Mouse (Mus musculus): ENCODE measurements at regions not wholly inside any gene's neighbourhood (a gene's known extent, or its start where the extent isn't known, plus 50 kb on each side); places are given as distances from the start of the nearest gene placed in this dataset.

GRCm38 (mm10) chr15:61155530-61155929 lies 232.7 kb upstream of the A1bg start:
- no peak for TF ChIP-seq POLR2A (IDR thresholded peaks at IDR 0.05; ENCODE audit: control insufficient read depth, extremely low read depth, insufficient read depth, low read length, poor library complexity)
- TF ChIP-seq CTCF (IDR thresholded peaks at IDR 0.05; ENCODE audit: borderline replicate concordance, control insufficient read depth, extremely low read depth, insufficient read depth, low read length, poor library complexity): no peak
- H3K27me3 ChIP-seq (ENCODE audit: control insufficient read depth, insufficient read depth, low read length): no peaks in the 10 kb centered on the region
- DNase-seq: no peak
- no peak overlapping the region for H3K4me3 ChIP-seq (ENCODE audit: control insufficient read depth, insufficient read depth, low read length)
- no peaks in the 10 kb centered on the region for H3K4me1 ChIP-seq (replicated peaks; ENCODE audit: control insufficient read depth, insufficient read depth, low read length)
- no peak overlapping the region for H3K27ac ChIP-seq (ENCODE audit: control insufficient read depth, insufficient read depth, low read length)
- H3K36me3 ChIP-seq (ENCODE audit: control insufficient read depth, insufficient read depth, low read length): no peaks in the 10 kb centered on the region
- WGBS: 85% methylated on average over 7 of the region's 7 CpGs

- Histone ChIP-seq H3K27ac (ENCODE audit: control insufficient read depth, insufficient read depth, low read length) (no peak overlapping the region), H3K4me3 (ENCODE audit: control insufficient read depth, insufficient read depth, low read length) (no peak overlapping the region), H3K4me1 (replicated peaks; ENCODE audit: control insufficient read depth, insufficient read depth, low read length) (no peaks in the 10 kb centered on the region), H3K27me3 (ENCODE audit: control insufficient read depth, insufficient read depth, low read length) (no peaks in the 10 kb centered on the region), H3K36me3 (ENCODE audit: control insufficient read depth, insufficient read depth, low read length) (no peaks in the 10 kb centered on the region)
- TF ChIP-seq POLR2A (IDR thresholded peaks at IDR 0.05; ENCODE audit: control insufficient read depth, extremely low read depth, insufficient read depth, low read length, poor library complexity) (no peak), CTCF (IDR thresholded peaks at IDR 0.05; ENCODE audit: borderline replicate concordance, control insufficient read depth, extremely low read depth, insufficient read depth, low read length, poor library complexity) (no peak)
- 82% methylated on average over 12 of the region's 12 CpGs for WGBS
- no peak for DNase-seq
These were observed 231.4 kb upstream of the A1bg start for GRCm38 (mm10) chr15:61154166-61154565.

GRCm38 (mm10) chr15:61142851-61143250 lies 220.0 kb upstream of the A1bg start:
- no peaks in the 10 kb centered on the region for H3K27me3 ChIP-seq (ENCODE audit: control insufficient read depth, insufficient read depth, low read length)
- H3K36me3 ChIP-seq (ENCODE audit: control insufficient read depth, insufficient read depth, low read length): no peaks in the 10 kb centered on the region
- WGBS: 87% methylated on average over 3 of the region's 3 CpGs
- no peak overlapping the region for H3K27ac ChIP-seq (ENCODE audit: control insufficient read depth, insufficient read depth, low read length)
- no peak for TF ChIP-seq POLR2A (IDR thresholded peaks at IDR 0.05; ENCODE audit: control insufficient read depth, extremely low read depth, insufficient read depth, low read length, poor library complexity)
- TF ChIP-seq CTCF (IDR thresholded peaks at IDR 0.05; ENCODE audit: borderline replicate concordance, control insufficient read depth, extremely low read depth, insufficient read depth, low read length, poor library complexity): no peak
- H3K4me1 ChIP-seq (replicated peaks; ENCODE audit: control insufficient read depth, insufficient read depth, low read length): no peaks in the 10 kb centered on the region
- DNase-seq: no peak
- H3K4me3 ChIP-seq (ENCODE audit: control insufficient read depth, insufficient read depth, low read length): no peak overlapping the region

GRCm38 (mm10) chr15:61139151-61139550 lies 216.3 kb upstream of the A1bg start:
- TF ChIP-seq CTCF (IDR thresholded peaks at IDR 0.05; ENCODE audit: borderline replicate concordance, control insufficient read depth, extremely low read depth, insufficient read depth, low read length, poor library complexity): no peak
- TF ChIP-seq POLR2A (IDR thresholded peaks at IDR 0.05; ENCODE audit: control insufficient read depth, extremely low read depth, insufficient read depth, low read length, poor library complexity): no peak
- no peak for DNase-seq

GRCm38 (mm10) chr15:61136781-61137180 lies 214.0 kb upstream of the A1bg start:
- Histone ChIP-seq H3K27ac (ENCODE audit: control insufficient read depth, insufficient read depth, low read length) (no peak overlapping the region), H3K4me1 (replicated peaks; ENCODE audit: control insufficient read depth, insufficient read depth, low read length) (no peaks in the 10 kb centered on the region), H3K4me3 (ENCODE audit: control insufficient read depth, insufficient read depth, low read length) (no peak overlapping the region), H3K36me3 (ENCODE audit: control insufficient read depth, insufficient read depth, low read length) (no peaks in the 10 kb centered on the region), H3K27me3 (ENCODE audit: control insufficient read depth, insufficient read depth, low read length) (no peaks in the 10 kb centered on the region)
- 82% methylated on average over 2 of the region's 2 CpGs for WGBS
- TF ChIP-seq CTCF (IDR thresholded peaks at IDR 0.05; ENCODE audit: borderline replicate concordance, control insufficient read depth, extremely low read depth, insufficient read depth, low read length, poor library complexity): no peak
- TF ChIP-seq POLR2A (IDR thresholded peaks at IDR 0.05; ENCODE audit: control insufficient read depth, extremely low read depth, insufficient read depth, low read length, poor library complexity): no peak
- DNase-seq: no peak

More at GRCm38 (mm10) chr15:61139151-61139550, 216.3 kb upstream of the A1bg start:
- 96% methylated on average over 5 of the region's 5 CpGs for WGBS
- H3K4me3 ChIP-seq (ENCODE audit: control insufficient read depth, insufficient read depth, low read length): no peak overlapping the region
- no peaks in the 10 kb centered on the region for H3K36me3 ChIP-seq (ENCODE audit: control insufficient read depth, insufficient read depth, low read length)
- H3K4me1 ChIP-seq (replicated peaks; ENCODE audit: control insufficient read depth, insufficient read depth, low read length): no peaks in the 10 kb centered on the region
- H3K27me3 ChIP-seq (ENCODE audit: control insufficient read depth, insufficient read depth, low read length): no peaks in the 10 kb centered on the region
- H3K27ac ChIP-seq (ENCODE audit: control insufficient read depth, insufficient read depth, low read length): no peak overlapping the region

- no peak for TF ChIP-seq CTCF (IDR thresholded peaks at IDR 0.05; ENCODE audit: borderline replicate concordance, control insufficient read depth, extremely low read depth, insufficient read depth, low read length, poor library complexity)
- TF ChIP-seq POLR2A (IDR thresholded peaks at IDR 0.05; ENCODE audit: control insufficient read depth, extremely low read depth, insufficient read depth, low read length, poor library complexity): no peak
- H3K27ac ChIP-seq (ENCODE audit: control insufficient read depth, insufficient read depth, low read length): no peak overlapping the region
- WGBS: 96% methylated on average over 1 of the region's 1 CpGs
These were observed 210.5 kb upstream of the A1bg start for GRCm38 (mm10) chr15:61133316-61133715.

GRCm38 (mm10) chr15:61127971-61128370 lies 205.2 kb upstream of the A1bg start:
- Histone ChIP-seq H3K27ac (ENCODE audit: control insufficient read depth, insufficient read depth, low read length) (no peak overlapping the region), H3K4me1 (replicated peaks; ENCODE audit: control insufficient read depth, insufficient read depth, low read length) (no peaks in the 10 kb centered on the region), H3K27me3 (ENCODE audit: control insufficient read depth, insufficient read depth, low read length) (no peaks in the 10 kb centered on the region), H3K36me3 (ENCODE audit: control insufficient read depth, insufficient read depth, low read length) (no peaks in the 10 kb centered on the region), H3K4me3 (ENCODE audit: control insufficient read depth, insufficient read depth, low read length) (no peak overlapping the region)
- WGBS: 87% methylated on average over 2 of the region's 2 CpGs
- no peak for DNase-seq
- TF ChIP-seq CTCF (IDR thresholded peaks at IDR 0.05; ENCODE audit: borderline replicate concordance, control insufficient read depth, extremely low read depth, insufficient read depth, low read length, poor library complexity) (no peak), POLR2A (IDR thresholded peaks at IDR 0.05; ENCODE audit: control insufficient read depth, extremely low read depth, insufficient read depth, low read length, poor library complexity) (no peak)

More at GRCm38 (mm10) chr15:61133316-61133715, 210.5 kb upstream of the A1bg start:
- H3K4me3 ChIP-seq (ENCODE audit: control insufficient read depth, insufficient read depth, low read length): no peak overlapping the region
- DNase-seq: no peak
- no peaks in the 10 kb centered on the region for H3K36me3 ChIP-seq (ENCODE audit: control insufficient read depth, insufficient read depth, low read length)
- H3K4me1 ChIP-seq (replicated peaks; ENCODE audit: control insufficient read depth, insufficient read depth, low read length): no peaks in the 10 kb centered on the region
- H3K27me3 ChIP-seq (ENCODE audit: control insufficient read depth, insufficient read depth, low read length): no peaks in the 10 kb centered on the region
